Mouse (Mus musculus): ENCODE data around the gene Olfr653. TPM values are rescaled to one million over a fixed set of nuclear protein-coding genes. Genes with fewer than 3 reads are reported as not detected.

Gene Olfr653
- total RNA-seq (2021) = not detected
- long read RNA-seq, experiment 1 = 0 reads
- long read RNA-seq, experiment 2 = 0 reads

- DNase-seq (ENCODE audit: low spot score in 2 of 2) = no peak
- intact Hi-C loops (cut with DNase I) = no loop called here
These were observed at the start of gene Olfr653 for GRCm38 (mm10) chr7:104577014-104577413. TSS of gene Olfr653 (plus strand) at chr7:104577314.

GRCm38 (mm10) chr7:104549833-104550232 is 27.3 kb upstream of the Olfr653 start, which contains the start of gene Olfr651:
TSS of gene Olfr651 (plus strand) at chr7:104550133.
- intact Hi-C loops (cut with DNase I) = no loop called here

GRCm38 (mm10) chr7:104552700-104553099 is 24.4 kb upstream of the Olfr653 start:
- no peak for DNase-seq (ENCODE audit: low spot score in 2 of 2)
- intact Hi-C loops (cut with DNase I) = no loop called here

More at GRCm38 (mm10) chr7:104549833-104550232, 27.3 kb upstream of the Olfr653 start, which contains the start of gene Olfr651:
- DNase-seq (ENCODE audit: low spot score in 2 of 2) = no peak

GRCm38 (mm10) chr7:104560601-104561000 is 16.5 kb upstream of the Olfr653 start, which contains the start of gene Olfr652:
TSS of gene Olfr652 (plus strand) at chr7:104560901.
- no peak for DNase-seq (ENCODE audit: low spot score in 2 of 2)
- intact Hi-C loops (cut with DNase I) = no loop called here

GRCm38 (mm10) chr7:104580846-104581245 is 3.7 kb downstream of the Olfr653 start:
- no peak for DNase-seq (ENCODE audit: low spot score in 2 of 2)
- intact Hi-C loops (cut with DNase I) = no loop called here

DNA sequence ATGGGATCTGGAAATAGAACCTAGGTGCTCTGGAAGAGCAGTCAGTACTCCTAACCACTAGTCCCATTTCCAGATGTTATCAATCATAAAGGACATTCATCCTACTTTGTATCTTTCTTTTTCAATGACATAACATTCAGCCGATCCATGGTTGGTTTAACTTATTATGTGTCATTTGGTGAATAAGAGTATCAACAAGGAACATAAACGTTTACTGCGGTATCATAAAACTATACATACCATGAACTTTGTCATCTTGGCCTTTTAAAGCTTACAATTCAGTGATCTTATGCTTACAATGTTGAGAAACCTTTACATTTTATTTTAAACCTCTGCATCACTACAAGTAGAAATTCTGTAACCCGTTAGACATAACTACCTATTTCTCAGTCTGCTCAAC is 4.3 kb downstream of the Olfr653 start:
- no peak for DNase-seq (ENCODE audit: low spot score in 2 of 2)

DNA sequence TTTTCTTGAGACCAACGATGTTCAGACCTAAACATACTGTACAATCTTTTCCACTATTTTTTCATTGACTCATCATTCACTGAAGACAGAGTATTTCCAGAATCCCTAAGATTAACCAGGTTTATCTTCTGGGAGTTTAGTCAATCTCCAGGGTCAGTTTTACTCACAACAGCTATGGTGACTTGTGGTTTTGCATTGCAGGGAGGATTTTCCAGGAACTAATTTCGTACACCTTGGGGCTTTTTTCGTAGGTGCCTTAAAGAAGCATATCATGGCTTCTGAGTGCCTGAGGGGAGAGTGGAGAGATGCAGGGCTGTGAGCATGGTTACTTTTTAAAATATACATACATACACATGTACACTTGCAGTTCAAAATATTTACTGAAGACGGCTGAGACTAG is 9.6 kb downstream of the Olfr653 start, which contains the start of gene Olfr654:
TSS of gene Olfr654 (plus strand) at position 301 of the 400 bp plus-strand sequence.
- intact Hi-C loops (cut with DNase I) = no loop called here
- no peak for DNase-seq (ENCODE audit: low spot score in 2 of 2)

More for the DNA sequence above, 4.3 kb downstream of the Olfr653 start:
- intact Hi-C loops (cut with DNase I) = no loop called here

- DNase-seq (ENCODE audit: low spot score in 2 of 2) = no peak
- intact Hi-C loops (cut with DNase I) = no loop called here
These were observed 11.2 kb downstream of the Olfr653 start for GRCm38 (mm10) chr7:104588274-104588673.

- no peak for DNase-seq (ENCODE audit: low spot score in 2 of 2)
- intact Hi-C loops (cut with DNase I) = no loop called here
These were observed 24.6 kb downstream of the Olfr653 start, which contains the start of gene Olfr655 for GRCm38 (mm10) chr7:104601679-104602078. TSS of gene Olfr655 (minus strand) at chr7:104601779.

DNA sequence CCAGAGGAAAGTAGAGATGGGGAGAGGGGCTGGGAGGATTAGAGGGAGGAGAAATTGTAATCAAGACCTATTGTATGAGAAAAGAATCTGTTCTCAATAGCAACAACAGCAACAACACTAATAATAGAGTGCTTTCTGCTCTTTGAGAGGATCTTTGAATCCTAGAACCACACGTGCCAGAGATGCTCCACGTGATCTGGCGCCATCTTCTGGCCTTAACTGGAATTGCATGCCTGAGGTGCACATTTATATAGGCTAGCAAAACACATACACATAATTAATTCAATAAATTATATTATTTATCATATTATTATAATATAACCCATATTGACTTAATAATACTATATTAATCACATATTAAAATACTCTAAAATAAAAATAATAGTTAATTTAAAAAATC is 26.1 kb downstream of the Olfr653 start:
- DNase-seq (ENCODE audit: low spot score in 2 of 2) = peak; percentile 5
- intact Hi-C loops (cut with DNase I) = no loop called here

DNA sequence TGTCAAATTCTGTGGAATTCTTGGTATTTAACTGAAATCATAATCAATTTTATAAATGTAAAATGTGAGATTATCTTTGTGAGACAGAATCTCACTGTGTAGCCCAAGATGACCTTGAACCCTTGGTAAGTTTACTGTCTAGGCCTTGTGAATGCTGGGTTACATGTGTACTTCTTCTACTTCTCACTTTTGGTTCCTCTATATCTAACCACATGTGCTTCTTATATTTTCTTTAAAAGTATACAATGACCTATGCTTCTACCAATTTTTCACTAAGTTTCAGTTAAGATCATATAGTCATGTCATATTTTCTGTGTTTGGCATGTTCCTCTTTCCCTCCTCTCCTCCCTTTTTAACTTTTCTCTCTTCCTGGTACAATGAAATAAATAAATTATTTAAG is 27.6 kb downstream of the Olfr653 start:
- intact Hi-C loops (cut with DNase I) = no loop called here
- DNase-seq (ENCODE audit: low spot score in 2 of 2) = no peak

DNA sequence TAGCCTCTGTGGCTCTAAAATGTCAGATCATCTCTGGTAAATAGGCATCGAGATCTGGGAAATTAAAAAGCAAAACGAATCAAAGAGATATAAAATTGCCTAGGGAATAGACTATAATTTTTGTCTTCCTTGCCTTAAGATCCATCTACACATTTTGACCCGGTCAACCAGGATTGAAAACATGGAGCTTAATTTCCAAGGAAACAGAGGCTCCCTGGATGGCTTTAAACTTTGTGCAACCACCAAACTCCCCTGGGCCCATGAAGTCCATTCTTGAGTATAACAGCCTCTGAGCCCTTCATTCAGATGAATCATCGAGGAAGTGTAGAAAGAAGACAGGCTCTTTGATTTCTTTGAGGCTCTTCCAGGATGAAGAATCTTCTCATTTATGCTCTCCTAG is 36.5 kb downstream of the Olfr653 start, which contains the start of gene Olfr656:
TSS of gene Olfr656 (plus strand) at position 301 of the 400 bp plus-strand sequence.
- intact Hi-C loops (cut with DNase I) = no loop called here
- DNase-seq (ENCODE audit: low spot score in 2 of 2) = no peak

DNA sequence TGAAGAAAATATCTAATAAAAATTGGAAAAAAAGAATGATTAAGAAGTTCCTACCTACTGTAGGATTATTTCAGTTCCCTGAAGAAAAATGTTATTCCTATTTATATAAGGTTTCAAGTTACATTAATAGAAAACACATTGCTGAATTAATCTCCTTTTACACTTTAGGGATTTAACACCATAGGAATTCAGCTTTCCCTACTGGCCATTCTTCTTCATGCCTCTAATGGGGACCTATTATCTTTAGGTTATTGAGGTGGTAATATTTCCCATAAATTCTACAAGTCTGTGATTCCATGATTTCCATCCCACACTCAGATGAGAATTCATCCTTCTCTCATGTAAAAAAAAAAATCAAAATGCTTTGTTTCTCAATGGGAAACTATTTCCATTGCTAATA is 47.4 kb downstream of the Olfr653 start, which contains the start of gene Olfr657:
TSS of gene Olfr657 (plus strand) at position 301 of the 400 bp plus-strand sequence.
- DNase-seq (ENCODE audit: low spot score in 2 of 2) = no peak
- intact Hi-C loops (cut with DNase I) = no loop called here

Other genes with a start within 250 kb of the Olfr653 start
- under 1 TPM in 1 of 2 experiments, not detected in 1; 0.26 TPM for gene Trim34b, start 247.8 kb upstream of the Olfr653 start, total RNA-seq (2021)
- gene Trim12c, start 224.0 kb upstream of the Olfr653 start, total RNA-seq (2021) = 1 to 10 TPM; 1.1 to 1.2 TPM
- not detected for gene Trim30b, start 207.4 kb upstream of the Olfr653 start, total RNA-seq (2021)
- gene Trim30c, start 176.5 kb upstream of the Olfr653 start, total RNA-seq (2021) = not detected
- under 1 TPM; 0.57 to 0.70 TPM for gene Trim30a, start 112.1 kb upstream of the Olfr653 start, total RNA-seq (2021)
- gene Trim30d, start 69.5 kb upstream of the Olfr653 start, total RNA-seq (2021) = under 1 TPM; 0.21 to 0.55 TPM
- gene Olfr651, start 27.2 kb upstream of the Olfr653 start, total RNA-seq (2021) = not detected
- gene Olfr652, start 16.4 kb upstream of the Olfr653 start, total RNA-seq (2021) = not detected
- gene Olfr654, start 9.7 kb downstream of the Olfr653 start, total RNA-seq (2021) = not detected
- gene Olfr655, start 24.5 kb downstream of the Olfr653 start, total RNA-seq (2021) = not detected
- not detected for gene Olfr656, start 36.6 kb downstream of the Olfr653 start, total RNA-seq (2021)
- not detected for gene Olfr657, start 47.5 kb downstream of the Olfr653 start, total RNA-seq (2021)
- not detected for gene Olfr658, start 70.0 kb downstream of the Olfr653 start, total RNA-seq (2021)
- gene Olfr659, start 89.4 kb downstream of the Olfr653 start, total RNA-seq (2021) = not detected
- gene Olfr661, start 109.2 kb downstream of the Olfr653 start, total RNA-seq (2021) = not detected
- not detected for gene Usp17le, start 200.2 kb downstream of the Olfr653 start, total RNA-seq (2021)

All from left cerebral cortex, postnatal 14 days (tissue).